Mouse (Mus musculus) cerebellum, postnatal 14 days (tissue): ENCODE data around the gene Arpp21.
A peak's percentile ranks its signal among the peaks of the same experiment; 100 is the strongest.

Source experiments
- DNase-seq, 2 experiments: peaks; one replicate each; pipeline ENCODE4 v3.0.0; 2021; ENCODE audit warnings: mixed read lengths in 2 of 2

Gene Arpp21

GRCm38 (mm10) chr9:112230716-112231361, 4.9 kb downstream of the Arpp21 start:
- peak; percentile 45 to 62 for DNase-seq

- DNase-seq: peak in 1 of 2 experiments; percentile 45
These were observed 7.3 kb downstream of the Arpp21 start for GRCm38 (mm10) chr9:112228470-112228869.

- DNase-seq: no peak
These were observed 8.6 kb downstream of the Arpp21 start for GRCm38 (mm10) chr9:112227174-112227573.

- no peak for DNase-seq
These were observed 9.2 kb downstream of the Arpp21 start for GRCm38 (mm10) chr9:112226511-112226910.

- no peak for DNase-seq
These were observed 10.7 kb downstream of the Arpp21 start for GRCm38 (mm10) chr9:112225046-112225445.

GRCm38 (mm10) chr9:112219372-112219771, 16.4 kb downstream of the Arpp21 start:
- no peak for DNase-seq

- no peak for DNase-seq
These were observed 17.5 kb downstream of the Arpp21 start for GRCm38 (mm10) chr9:112218237-112218636.

GRCm38 (mm10) chr9:112217161-112217560, 18.6 kb downstream of the Arpp21 start:
- DNase-seq: no peak

- no peak for DNase-seq
These were observed 20.5 kb downstream of the Arpp21 start for GRCm38 (mm10) chr9:112215030-112215806.

- no peak for DNase-seq
These were observed 22.1 kb downstream of the Arpp21 start for GRCm38 (mm10) chr9:112213411-112214255.

- peak; percentile 88 to 89 for DNase-seq
These were observed 25.9 kb downstream of the Arpp21 start for GRCm38 (mm10) chr9:112209803-112210202.

- DNase-seq: peak; percentile 72 to 82
These were observed 28.0 kb downstream of the Arpp21 start for GRCm38 (mm10) chr9:112207767-112208166.

GRCm38 (mm10) chr9:112198296-112198695, 37.4 kb downstream of the Arpp21 start:
- DNase-seq: no peak

GRCm38 (mm10) chr9:112194049-112194448, 41.7 kb downstream of the Arpp21 start:
- DNase-seq: no peak

- no peak for DNase-seq
These were observed 46.3 kb downstream of the Arpp21 start for GRCm38 (mm10) chr9:112189394-112189793.

GRCm38 (mm10) chr9:112188358-112188893, 47.3 kb downstream of the Arpp21 start:
- peak; percentile 35 to 50 for DNase-seq

- peak; percentile 57 to 61 for DNase-seq
These were observed 48.1 kb downstream of the Arpp21 start for GRCm38 (mm10) chr9:112187667-112188066.

- no peak for DNase-seq
These were observed 49.1 kb downstream of the Arpp21 start for GRCm38 (mm10) chr9:112186336-112187305.

GRCm38 (mm10) chr9:112185746-112186145, 50.0 kb downstream of the Arpp21 start:
- no peak for DNase-seq

GRCm38 (mm10) chr9:112182738-112183137, 53.0 kb downstream of the Arpp21 start:
- no peak for DNase-seq

GRCm38 (mm10) chr9:112180006-112180405, 55.7 kb downstream of the Arpp21 start:
- peak in 1 of 2 experiments; percentile 0 for DNase-seq

- DNase-seq: peak in 1 of 2 experiments; percentile 2
These were observed 57.3 kb downstream of the Arpp21 start for GRCm38 (mm10) chr9:112178438-112178837.
